8 mouse cellular contexts compared by ENCODE assay signal in the genomic region with DNA sequence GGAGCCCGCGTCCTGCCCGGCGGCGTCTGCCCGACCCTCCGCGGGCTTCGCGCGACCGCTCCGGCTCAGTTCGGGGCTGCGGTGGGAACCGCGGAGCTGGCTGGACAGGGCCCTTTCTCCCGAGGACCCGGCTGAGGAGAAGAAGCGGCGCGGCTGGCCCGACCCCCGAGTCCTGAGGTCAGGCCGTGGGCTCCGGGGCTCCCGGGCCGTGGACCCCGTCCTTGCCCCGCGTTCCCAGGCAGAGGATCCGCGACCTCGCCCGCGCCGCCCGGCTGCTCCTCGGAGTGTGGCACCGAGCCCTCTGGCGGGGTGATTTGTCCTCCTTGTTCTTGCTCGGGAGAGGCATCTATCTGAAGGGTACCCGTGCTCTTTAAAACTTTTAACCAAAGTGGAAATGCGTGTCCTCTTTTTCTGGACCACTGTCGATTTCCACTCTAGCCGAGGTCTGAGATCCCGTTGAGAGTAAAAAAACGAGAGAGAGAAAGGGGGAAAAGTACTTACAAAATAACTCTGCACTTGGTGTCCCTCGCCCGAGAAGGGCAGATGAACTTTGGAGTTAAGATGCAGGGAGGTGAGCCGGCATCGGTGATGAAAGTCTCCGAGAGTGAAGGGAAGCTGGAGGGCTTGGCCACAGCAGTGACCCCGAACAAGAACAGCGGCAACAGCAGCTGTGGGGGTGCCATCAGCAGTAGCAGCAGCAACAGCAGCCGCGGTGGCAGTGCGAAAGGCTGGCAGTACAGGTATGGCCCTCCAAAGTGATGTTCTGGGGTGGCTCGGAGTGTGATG. TPM values are rescaled to one million over a fixed set of nuclear protein-coding genes. Genes with fewer than 3 reads are reported as not detected.
A peak's percentile ranks its signal among the peaks of the same experiment; 100 is the strongest.
DNase-seq lines count a peak whose midpoint lies in the region; ATAC-seq and TF ChIP-seq lines count a peak whose summit lies in the region.

No protein-coding gene starts in this region.

- H3K9ac ChIP-seq in hindbrain, embryonic 13.5 days: peak overlapping the region; percentile 96
- H3K9ac ChIP-seq in midbrain, embryonic 14.5 days (replicated peaks; ENCODE audit: low read length): peak overlapping the region; percentile 90

- no peaks in the 10 kb centered on the region for H3K9me3 ChIP-seq in hindbrain, embryonic 13.5 days
- no peaks in the 10 kb centered on the region for H3K9me3 ChIP-seq in midbrain, embryonic 14.5 days (ENCODE audit: control insufficient read depth, low read length)

- H3K27me3 ChIP-seq in hindbrain, embryonic 13.5 days: no peaks in the 10 kb centered on the region
- no peaks in the 10 kb centered on the region for H3K27me3 ChIP-seq in midbrain, embryonic 14.5 days (ENCODE audit: control insufficient read depth, insufficient read depth, low read length)
- H3K27me3 ChIP-seq in thymus, adult 2 months (ENCODE audit: control insufficient read depth, insufficient read depth, low read length): no peaks in the 10 kb centered on the region

- H3K4me1 ChIP-seq in hindbrain, embryonic 13.5 days (replicated peaks): peaks cover 40% of the 10 kb centered on the region
- peaks cover 29% of the 10 kb centered on the region for H3K4me1 ChIP-seq in midbrain, embryonic 14.5 days (ENCODE audit: control insufficient read depth, insufficient read depth, low read length)
- H3K4me1 ChIP-seq in thymus, adult 2 months (replicated peaks; ENCODE audit: control insufficient read depth, insufficient read depth, low read length): peaks cover 14% of the 10 kb centered on the region

- H3K27ac ChIP-seq in hindbrain, embryonic 13.5 days: peak overlapping the region; percentile 95
- H3K27ac ChIP-seq in midbrain, embryonic 14.5 days (replicated peaks; ENCODE audit: low read depth, low read length): peak overlapping the region; percentile 91
- H3K27ac ChIP-seq in thymus, adult 2 months (ENCODE audit: control insufficient read depth, insufficient read depth, low read length): peak overlapping the region; percentile 78

- under 1% methylated on average over 59 of the region's 59 CpGs for WGBS in hindbrain, embryonic 13.5 days
- WGBS in midbrain, embryonic 14.5 days: under 1% methylated on average over 59 of the region's 59 CpGs
- 1% methylated on average over 59 of the region's 59 CpGs for WGBS in thymus, adult 2 months

- no peaks in the 10 kb centered on the region for H3K36me3 ChIP-seq in hindbrain, embryonic 13.5 days
- H3K36me3 ChIP-seq in midbrain, embryonic 14.5 days (ENCODE audit: control insufficient read depth, insufficient read depth, low read length): no peaks in the 10 kb centered on the region
- H3K36me3 ChIP-seq in thymus, adult 2 months (ENCODE audit: control insufficient read depth, insufficient read depth, low read length): no peaks in the 10 kb centered on the region

- peak overlapping the region; percentile 97 for H3K4me3 ChIP-seq in hindbrain, embryonic 13.5 days
- H3K4me3 ChIP-seq in midbrain, embryonic 14.5 days (replicated peaks; ENCODE audit: low read depth, low read length): peak overlapping the region; percentile 96
- peak overlapping the region; percentile 93 for H3K4me3 ChIP-seq in thymus, adult 2 months (ENCODE audit: control insufficient read depth, insufficient read depth, low read length)

- DNase-seq in 3134 (ENCODE audit: extremely low read depth, insufficient read length, low spot score) (peak; percentile 59), NIH3T3 (ENCODE audit: low read depth) (peak; percentile 49), liver (peak; percentile 68)
- peak; percentile 46 for DNase-seq in cerebellum, adult 9-10 months
- peak; percentile 21 for DNase-seq in forelimb bud, embryonic 11.5 days (ENCODE audit: low read depth, low spot score)
- peak; percentile 65 for DNase-seq in midbrain, embryonic 14.5 days
- peak; percentile 66 for DNase-seq in thymus, adult 2 months

- peak overlapping the region; percentile 100 for H3K4me2 ChIP-seq in hindbrain, embryonic 13.5 days
- H3K4me2 ChIP-seq in midbrain, embryonic 14.5 days (ENCODE audit: low read length): peak overlapping the region; percentile 99

- peak; percentile 84 for ATAC-seq in hindbrain, embryonic 13.5 days (ENCODE audit: low FRiP score)
- peak; percentile 79 for ATAC-seq in midbrain, embryonic 14.5 days (ENCODE audit: low FRiP score, low TSS enrichment)

- TF ChIP-seq CTCF in thymus, adult 2 months (IDR thresholded peaks at IDR 0.05; ENCODE audit: borderline replicate concordance, control insufficient read depth, extremely low read depth, insufficient read depth, low read length, poor library complexity): peak; percentile 4; the same call in 1 of the 2 replicates

- TF ChIP-seq POLR2A in thymus, adult 2 months (IDR thresholded peaks at IDR 0.05; ENCODE audit: control insufficient read depth, extremely low read depth, insufficient read depth, low read length, poor library complexity): no peak

RNA-seq across cellular contexts. Expression of a gene that starts 0.6 kb away (rescaled TPM):
- 17.0 and 18.3 TPM in 2 replicates for polyA plus RNA-seq in hindbrain, embryonic 13.5 days (2015; fragmentation: Nextera tagmentation; extraction: Ambion mirVana)
- polyA plus RNA-seq in midbrain, embryonic 14.5 days (2014; fragmentation: Nextera tagmentation; extraction: Ambion mirVana): 16.4 and 21.5 TPM in 2 replicates
- polyA plus RNA-seq in thymus, adult 2 months (2012; rRNA removed): 26.5 and 28.8 TPM in 2 replicates

Comparison
In these comparisons a context has a peak if more than half of its experiments do, and no peak if none do; other contexts are left out.
1. Peak in every context shown above with its lines: DNase-seq, ATAC-seq, H3K4me3 ChIP-seq and H3K27ac ChIP-seq.